Mouse (Mus musculus): ENCODE results near the gene 2410015M20Rik.
A peak's percentile ranks its signal among the peaks of the same experiment; 100 is the strongest.
"Not testable (repeated sequence)": the region's sequence is repeated elsewhere in the genome, so short reads cannot be mapped to it uniquely, and the experiment has no call there.

The 2410015M20Rik gene

DNA sequence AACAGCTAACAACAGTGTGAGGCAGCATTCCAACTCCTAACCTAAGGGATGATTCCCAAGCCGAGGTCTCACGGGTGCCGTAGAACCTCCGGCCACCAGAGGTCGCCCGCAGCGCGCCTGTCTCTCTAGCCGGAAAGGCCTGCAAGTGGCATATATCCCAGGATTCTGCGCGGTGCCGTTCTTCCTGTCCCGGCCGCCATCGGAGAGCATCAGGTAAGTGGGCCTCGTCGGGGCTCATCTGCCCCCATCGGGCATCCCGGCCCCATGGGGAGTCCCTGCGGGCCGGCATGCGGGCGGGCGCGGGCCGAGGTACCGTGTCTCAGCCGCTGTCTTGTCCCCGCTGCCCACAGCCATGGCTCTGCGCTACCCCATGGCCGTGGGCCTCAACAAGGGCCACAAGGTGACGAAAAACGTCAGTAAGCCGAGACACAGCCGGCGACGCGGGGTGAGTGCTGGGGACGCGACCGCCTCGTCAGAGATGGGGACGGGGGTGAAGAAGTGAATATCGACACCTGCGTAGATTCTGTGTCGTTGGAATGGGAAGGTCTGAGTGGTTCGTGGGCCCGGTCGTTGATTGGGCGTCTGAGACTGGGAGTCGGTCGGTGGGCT is 3.8 kb upstream of the 2410015M20Rik start, which contains the start of gene Rpl36:
Gene Rpl36 (plus strand): TSS at position 181 of the 609 bp plus-strand sequence.
- DNase-seq, result peak; percentile 94 to 95

DNA sequence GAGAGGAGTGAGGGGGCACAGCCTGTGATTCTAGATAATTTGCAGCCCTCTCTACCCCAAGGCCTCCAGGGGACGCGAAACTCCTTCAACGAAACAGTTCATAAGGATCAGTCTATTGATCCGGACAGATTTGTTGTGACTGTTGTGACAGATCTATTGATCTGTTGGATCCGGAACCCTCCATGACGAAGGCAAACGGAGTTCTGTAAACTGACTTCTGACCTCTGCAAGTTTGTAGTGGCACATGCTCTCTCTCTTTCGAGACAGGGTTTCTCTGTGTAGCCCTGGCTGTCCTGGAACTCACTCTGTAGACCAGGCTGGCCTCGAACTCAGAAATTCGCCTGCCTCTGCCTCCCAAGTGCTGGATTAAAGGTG is 3.0 kb upstream of the 2410015M20Rik start:
- DNase-seq, result not testable (repeated sequence)

DNA sequence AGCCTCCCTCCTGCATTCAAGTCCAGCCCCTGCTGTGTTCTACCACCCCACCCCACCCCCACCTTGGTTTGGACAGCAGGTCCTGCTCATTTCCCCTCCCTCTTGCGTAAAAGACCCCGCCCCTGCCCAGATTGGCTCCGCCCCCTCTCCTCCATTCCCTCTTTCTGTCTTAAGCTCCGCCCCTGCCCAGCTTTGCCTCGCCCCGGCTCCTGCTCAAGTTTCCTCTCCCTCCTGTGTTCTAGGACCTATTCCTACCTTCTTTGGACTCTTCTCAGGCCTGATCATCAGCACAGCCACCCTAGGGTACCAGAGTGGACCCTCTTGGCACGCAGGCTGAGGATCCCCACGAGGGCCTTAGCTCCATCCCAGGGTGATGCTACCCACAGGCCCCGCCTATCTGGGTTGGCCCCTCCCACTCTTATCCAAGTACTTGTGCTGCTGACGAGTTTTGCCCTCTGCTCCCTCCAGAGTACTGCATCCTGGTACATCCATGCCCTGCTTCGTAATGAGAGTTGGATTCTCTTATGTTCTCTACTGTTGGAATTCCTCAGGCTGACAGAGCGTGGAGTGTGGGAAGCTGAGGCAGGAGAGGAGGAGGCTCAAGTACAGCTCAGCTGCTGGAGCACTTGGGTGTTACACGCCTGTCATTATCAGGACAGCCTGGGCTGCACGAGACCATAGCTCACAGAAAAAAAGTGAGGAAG is 2.4 kb upstream of the 2410015M20Rik start:
- DNase-seq, result peak; percentile 58 to 64

DNA sequence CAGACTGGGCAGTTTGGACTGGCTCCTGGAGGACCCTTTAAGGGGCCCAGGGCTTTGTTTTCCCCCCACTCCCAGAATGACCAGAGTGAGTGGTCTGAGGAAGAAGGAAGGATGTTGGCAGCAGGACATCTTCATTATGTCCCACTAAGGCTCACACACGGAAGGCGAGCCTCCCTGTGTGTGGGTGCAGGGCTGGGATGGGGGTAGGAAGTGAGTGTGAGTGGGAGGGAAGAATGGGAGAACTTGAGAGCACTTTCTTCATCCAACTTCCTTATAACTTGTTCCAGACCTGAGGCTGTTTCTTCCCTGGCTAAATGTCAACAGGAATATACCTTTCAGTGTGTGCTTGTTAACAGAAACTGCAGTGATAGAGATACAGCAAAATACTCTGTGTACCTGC is 1.8 kb upstream of the 2410015M20Rik start:
- DNase-seq, result no peak

DNA sequence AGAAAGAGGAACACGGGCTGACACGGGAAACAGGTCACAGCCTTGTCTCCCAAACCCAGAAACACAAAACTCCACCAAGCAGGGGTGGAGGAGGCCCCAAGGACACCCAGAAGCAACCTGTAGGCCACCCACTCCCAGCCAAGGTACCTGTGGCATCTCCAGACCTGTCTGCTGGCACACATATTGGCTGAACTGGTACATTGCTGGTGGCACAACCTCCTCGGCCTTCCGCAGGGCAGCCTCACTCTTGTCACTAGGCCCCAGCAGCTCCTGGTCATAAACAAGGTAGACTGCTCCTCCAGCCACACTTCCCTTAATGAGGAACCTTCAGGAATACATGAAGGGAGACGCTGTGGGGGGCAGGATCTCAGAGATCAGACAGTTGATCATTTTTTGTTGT is 872 bp downstream of the 2410015M20Rik start:
- DNase-seq, result no peak

DNA sequence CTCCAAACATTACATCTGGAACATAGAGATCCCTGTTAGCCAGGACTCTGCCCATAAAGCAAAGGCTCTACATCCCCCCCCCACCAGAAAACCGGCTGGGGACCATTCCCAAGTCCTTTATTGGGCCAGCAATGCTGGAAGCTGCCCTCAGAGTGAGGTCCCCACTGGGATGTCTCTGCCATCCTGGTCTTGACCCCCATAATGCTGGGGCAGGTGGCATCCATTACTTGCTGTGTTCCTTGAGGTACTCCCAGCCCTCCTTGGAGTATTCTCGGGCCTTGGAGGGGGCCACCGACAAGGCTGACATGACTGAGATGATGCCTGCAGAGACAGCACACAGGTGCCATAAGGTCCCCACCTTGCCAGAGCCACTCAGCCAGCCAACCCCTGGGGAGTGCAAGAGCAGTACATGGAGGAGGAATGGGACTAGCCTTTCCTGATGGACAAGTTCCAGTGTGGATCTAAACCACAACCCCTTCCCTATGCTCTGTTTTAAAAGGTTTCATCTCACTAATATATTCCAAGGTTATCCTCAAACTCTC is 2.0 kb downstream of the 2410015M20Rik start:
- no peak for DNase-seq

DNA sequence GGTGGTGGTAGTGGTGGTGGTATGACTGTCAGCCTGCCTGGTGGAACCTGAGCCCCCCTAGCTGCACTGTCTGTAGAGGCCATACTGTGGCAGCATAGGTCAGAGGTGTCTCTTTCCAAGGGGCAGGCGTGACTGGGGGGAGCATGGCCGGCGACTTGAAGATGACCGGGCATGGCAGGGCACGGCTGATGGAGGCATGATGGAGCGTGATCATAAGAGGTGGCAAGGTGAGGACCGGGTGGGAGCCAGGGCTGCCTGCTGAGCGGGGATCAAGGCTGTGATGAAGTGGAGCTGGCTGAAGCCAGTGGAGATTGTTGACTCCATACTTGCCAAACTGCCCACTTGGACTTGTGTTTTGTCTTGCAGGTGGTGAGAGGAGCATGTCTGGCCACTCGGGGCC is 4.1 kb downstream of the 2410015M20Rik start:
- no peak for DNase-seq

GRCm38 (mm10) chr17:56604422-56604821 is 5.1 kb downstream of the 2410015M20Rik start:
- no peak for DNase-seq

DNA sequence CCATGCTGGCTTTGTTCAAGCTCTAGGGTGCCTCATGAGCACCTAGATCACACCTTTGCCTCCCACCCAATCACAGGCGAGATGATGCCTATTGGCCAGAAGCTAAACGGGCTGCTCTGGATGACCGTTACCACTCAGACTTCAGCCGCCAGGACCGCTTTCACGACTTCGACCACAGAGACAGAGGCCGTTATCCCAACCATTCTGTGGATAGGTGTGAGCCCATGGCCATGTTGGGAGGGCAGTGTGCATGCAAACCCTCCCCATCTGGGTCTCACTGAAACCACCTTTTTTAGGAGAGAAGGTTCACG is 5.5 kb downstream of the 2410015M20Rik start:
- no peak for DNase-seq

DNA sequence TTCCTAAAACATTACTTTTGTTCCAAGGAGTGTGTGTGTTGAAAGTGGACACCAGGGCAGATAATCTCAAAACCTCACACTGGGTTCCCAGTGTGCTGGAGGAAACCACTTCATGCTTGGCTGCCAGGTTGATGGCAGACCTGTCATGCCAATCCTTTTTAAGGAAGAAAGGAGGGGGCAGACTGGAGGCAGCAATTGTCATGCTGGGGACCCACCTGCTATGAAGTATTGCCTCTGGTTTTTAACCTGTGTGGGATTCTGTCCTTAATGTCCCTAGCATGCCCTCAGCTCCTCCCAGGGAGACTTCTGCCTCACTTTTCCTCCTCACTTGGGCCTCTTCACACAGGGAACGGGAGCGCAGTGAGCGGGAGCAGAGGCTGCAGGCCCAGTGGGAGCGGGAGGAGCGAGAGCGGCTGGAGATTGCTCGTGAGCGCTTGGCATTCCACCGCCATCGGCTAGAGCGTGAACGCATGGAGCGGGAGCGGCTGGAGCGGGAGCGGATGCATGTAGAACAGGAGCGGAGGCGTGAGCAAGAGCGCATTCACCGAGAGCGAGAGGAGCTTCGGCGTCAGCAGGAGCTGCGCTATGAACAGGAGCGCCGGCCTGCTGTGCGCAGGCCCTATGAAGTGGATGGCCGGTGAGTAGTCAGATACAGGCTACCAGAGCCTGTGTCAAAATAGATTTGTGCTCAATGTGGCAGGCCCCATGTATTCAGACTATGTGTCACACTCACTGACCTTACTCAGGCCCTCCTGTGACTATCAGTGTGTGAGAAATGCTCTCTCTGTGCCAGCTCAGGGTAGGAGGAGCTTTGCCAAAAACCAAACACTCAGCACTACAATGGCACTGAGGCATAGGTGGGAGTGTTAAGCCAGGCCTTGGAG is 6.1 kb downstream of the 2410015M20Rik start:
- DNase-seq, result no peak

DNA sequence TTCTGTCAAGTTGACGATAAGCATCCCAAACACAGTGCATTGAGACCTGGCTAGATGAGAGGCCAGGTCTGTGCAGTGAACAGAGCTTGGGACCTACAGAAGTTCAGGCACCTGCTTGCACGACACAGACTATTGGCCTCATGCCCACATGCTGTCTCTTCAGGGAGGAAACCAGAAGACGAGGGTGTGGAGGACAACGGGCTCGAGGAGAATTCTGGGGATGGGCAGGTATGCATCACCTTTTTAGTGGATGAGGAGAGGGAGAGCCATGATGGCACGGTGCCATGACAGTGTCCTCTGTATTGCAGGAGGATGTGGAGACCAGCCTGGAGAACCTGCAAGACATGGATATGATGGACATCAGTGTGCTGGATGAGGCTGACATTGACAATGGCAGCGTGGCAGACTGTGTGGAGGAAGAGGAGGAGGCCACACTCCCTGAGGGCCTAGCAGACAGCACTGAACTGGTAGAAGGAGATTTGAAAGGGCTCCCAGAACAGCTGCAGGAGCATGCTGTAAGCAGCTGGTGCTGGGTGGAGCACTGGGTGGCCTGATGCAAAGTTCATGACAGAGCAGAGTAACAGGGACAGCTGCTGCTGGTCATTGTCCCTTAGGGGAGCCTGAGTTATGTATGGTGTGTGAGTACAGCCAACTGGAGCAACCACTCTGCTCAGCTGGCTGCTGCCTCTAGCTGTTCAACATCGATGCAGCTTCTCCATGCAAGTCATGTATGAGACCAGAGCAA is 15.9 kb downstream of the 2410015M20Rik start:
- no peak for DNase-seq

DNA sequence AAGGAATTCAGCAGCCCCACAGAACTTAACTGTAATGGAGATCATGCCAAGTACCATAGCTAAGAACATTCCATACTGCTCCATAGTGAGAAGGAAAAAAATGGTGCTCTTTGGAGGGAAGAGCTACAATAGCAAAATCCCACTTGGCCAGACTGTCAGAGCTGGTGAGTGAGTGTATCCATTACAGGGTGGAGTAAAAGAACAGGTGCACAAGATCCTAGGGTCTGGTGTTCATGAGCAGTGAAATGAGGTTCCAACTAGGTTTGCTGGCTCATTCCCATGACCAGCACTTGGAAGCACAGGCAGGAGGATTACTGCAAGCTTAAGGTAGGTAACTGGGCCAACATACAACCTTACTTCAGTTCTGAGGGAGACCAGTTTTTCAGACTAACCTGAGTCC is 17.0 kb downstream of the 2410015M20Rik start:
- no peak for DNase-seq

DNA sequence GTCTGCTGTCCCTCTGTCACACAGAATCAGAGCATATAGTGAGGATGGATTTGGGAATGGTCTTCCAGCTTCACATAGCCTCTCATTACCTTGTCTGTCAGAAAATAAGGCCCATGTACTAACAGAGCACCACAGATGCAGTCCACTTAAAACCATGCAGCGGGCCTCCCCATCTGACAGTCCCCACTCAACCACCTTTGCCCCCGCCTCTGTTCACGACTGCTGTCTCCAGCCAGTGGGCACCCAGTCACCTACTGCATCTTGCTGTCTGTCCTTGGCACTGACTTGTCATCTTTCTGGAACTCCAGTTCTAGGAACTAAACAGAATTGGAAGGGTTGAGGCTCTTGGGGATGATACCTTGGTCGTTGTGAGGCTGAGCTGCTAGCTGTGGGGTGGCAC is 20.6 kb downstream of the 2410015M20Rik start:
- DNase-seq, result no peak

DNA sequence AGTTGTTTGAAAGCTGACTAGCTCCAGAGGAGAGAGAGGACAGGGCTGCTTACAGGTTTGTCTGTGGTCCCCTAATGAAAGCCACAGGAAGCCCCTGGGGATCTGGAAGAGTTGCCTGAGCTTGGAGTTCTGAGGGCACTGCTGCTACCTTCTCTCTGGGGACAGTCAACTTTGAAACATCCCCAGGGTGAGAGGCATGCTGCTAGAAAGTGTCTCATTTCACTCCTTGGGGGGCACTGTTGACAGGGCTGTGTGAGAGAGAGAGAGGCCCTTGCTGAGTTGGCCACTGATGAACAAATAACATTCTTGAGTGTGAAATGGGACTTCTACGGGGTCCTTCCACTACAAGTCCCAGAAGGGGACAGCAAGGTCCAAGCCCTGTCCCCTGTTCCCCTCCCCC is 21.8 kb downstream of the 2410015M20Rik start:
- no peak for DNase-seq

- peak in 1 of 2 experiments; percentile 51 for DNase-seq
These were observed 24.3 kb downstream of the 2410015M20Rik start for GRCm38 (mm10) chr17:56585171-56585821.

DNA sequence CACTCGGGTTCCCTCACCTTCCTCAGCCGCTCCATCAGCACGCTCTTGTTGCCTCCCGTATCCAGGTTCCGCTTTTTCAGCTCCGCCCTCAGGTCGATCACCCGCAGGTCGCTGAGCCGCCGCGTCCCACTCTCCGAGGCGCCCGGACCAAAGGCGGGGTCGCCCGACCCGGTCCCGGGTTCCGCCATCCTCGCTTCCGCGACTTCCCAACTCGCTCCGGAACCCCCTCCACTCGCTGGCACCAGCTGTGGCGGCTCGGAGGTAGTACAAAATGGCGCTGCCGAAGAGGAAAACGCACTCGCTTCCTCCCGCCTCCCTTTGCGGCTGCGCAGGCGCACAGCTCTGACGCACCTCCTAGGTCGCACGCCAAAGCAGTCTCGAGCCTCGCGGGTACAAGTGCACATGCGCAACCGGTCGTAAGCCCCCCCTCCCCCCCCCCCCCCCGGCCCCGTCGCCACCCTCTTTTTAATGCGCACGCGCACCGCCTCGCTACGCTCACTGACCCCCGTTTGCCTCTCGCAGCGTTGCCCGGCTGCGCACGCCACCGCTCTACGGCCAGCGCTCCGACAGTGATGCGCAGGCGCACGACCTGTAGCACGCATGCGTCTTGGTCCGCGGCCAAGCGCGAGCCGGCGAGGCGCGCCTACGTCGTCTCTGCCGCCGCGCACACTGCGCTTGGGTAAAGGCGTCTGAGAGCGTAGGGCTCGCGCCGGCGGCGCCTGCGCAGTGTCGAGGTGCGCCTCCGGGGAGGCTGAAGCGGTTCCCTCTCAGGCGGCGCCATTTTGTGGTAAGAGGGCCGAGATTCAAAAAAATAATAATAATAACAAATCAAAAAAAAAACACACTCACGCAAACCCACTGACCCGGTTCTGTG is 25.1 kb downstream of the 2410015M20Rik start, which contains the start of the genes Safb2 and Safb:
Gene Safb2 (minus strand): TSS at position 329 of the 874 bp plus-strand sequence.
Gene Safb (plus strand): TSS at position 569 of the 874 bp plus-strand sequence.
- DNase-seq, result peak; percentile 99

GRCm38 (mm10) chr17:56583611-56584256 is 25.8 kb downstream of the 2410015M20Rik start:
- peak; percentile 58 to 63 for DNase-seq

DNA sequence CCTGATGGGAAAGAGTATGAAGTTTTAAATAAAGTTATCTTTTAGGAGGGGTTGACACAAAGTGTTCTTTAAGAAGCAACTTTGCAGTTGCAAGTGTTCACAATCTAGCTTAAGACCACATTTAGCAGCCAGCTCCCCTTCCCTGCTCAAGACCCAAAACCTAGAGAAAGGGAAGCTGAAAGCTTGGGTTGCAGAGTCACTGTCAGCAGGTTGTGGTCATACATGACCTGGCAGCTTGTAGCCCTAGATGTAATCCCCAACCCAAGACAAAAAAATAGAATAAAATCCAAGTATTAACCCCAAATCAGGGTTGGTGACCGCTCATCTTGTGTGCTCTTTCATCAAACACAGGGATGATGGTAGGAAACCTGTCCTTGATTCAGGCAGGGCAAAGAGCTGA is 26.5 kb downstream of the 2410015M20Rik start:
- no peak for DNase-seq

DNA sequence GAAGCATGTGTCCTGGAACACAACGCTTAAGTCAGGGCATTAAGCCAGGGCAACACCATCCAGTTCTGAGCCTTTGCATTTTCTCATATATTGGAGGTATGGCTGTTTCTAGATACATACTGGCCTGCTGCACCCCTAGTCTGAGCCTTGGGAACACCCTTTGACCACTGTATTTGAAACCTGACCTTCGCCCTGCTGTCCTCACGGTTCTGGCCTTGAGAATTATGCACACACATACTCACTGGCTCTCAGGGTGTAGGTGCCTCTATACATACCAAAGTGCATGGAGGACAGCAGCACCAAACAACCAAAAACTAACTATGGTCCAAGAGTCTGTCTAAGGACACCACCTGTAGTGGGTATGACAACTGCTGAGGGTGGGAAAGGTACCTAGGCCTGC is 36.6 kb downstream of the 2410015M20Rik start:
- DNase-seq, result no peak

GRCm38 (mm10) chr17:56572154-56572553 is 37.4 kb downstream of the 2410015M20Rik start:
- DNase-seq, result no peak
